Mouse (Mus musculus): Measurements from ENCODE around the gene Col23a1.

GRCm38 (mm10) chr11:51388892-51389340, 99.2 kb downstream of the Col23a1 start:
- TF ChIP-seq CTCF (IDR thresholded peaks at IDR 0.05; ENCODE audit: extremely low read depth, insufficient read depth, insufficient read length, insufficient replicate concordance) (no peak), POLR2A (IDR thresholded peaks at IDR 0.05; ENCODE audit: low read depth, low read length) (no peak)
